Mouse (Mus musculus): Measurements from ENCODE around the gene Pard3. TPM values are rescaled to one million over a fixed set of nuclear protein-coding genes. Genes with fewer than 3 reads are reported as not detected.

Pard3 gene
- polyA plus RNA-seq, 2 experiments: 4.5 TPM

- H3K27me3 ChIP-seq (ENCODE audit: control insufficient read depth, insufficient read depth, low read length): no peaks in the 10 kb centered on the region
- H3K4me2 ChIP-seq (ENCODE audit: low read depth): no peak overlapping the region
- DNase-seq (ENCODE audit: low read depth in 3 of 3, low spot score in 3 of 3): peak in 1 of 3 experiments; percentile 9
- H3K9me3 ChIP-seq (ENCODE audit: control insufficient read depth, low read length): no peaks in the 10 kb centered on the region
- 0 out of 2 replicates have a peak, but pooled peaks have one; percentile 6 for TF ChIP-seq EP300 (IDR thresholded peaks at IDR 0.05; ENCODE audit: low read depth)
- TF ChIP-seq CTCF (IDR thresholded peaks at IDR 0.05; ENCODE audit: low read depth): no peak
- H3K4me1 ChIP-seq (replicated peaks; ENCODE audit: control insufficient read depth in 2 of 2, insufficient read depth in 2 of 2, low read length in 1 of 2): peaks cover 5 to 25% of the 10 kb centered on the region in 2 experiments
- peak; percentile 79 for ATAC-seq (ENCODE audit: insufficient read depth)
- no peak overlapping the region for H3K27ac ChIP-seq
- H3K36me3 ChIP-seq (replicated peaks; ENCODE audit: control insufficient read depth, insufficient read depth, low read depth): no peaks in the 10 kb centered on the region
- WGBS (ENCODE audit: insufficient replicate concordance): 10% methylated on average over 4 of the region's 4 CpGs
- no peak overlapping the region for H3K9ac ChIP-seq (replicated peaks)
- H3K4me3 ChIP-seq (ENCODE audit: insufficient read depth in 1 of 2, low read depth in 2 of 2, low read length in 2 of 2): no peak overlapping the region
These were observed 82.4 kb downstream of the Pard3 start for GRCm38 (mm10) chr8:127146055-127146454.

GRCm38 (mm10) chr8:127148821-127149220 lies 85.1 kb downstream of the Pard3 start:
- H3K36me3 ChIP-seq (replicated peaks; ENCODE audit: control insufficient read depth, insufficient read depth, low read depth): no peaks in the 10 kb centered on the region
- H3K4me1 ChIP-seq (replicated peaks; ENCODE audit: control insufficient read depth in 2 of 2, insufficient read depth in 2 of 2, low read length in 1 of 2): peaks cover 5 to 25% of the 10 kb centered on the region in 2 experiments
- ATAC-seq (ENCODE audit: insufficient read depth): no peak
- H3K9ac ChIP-seq (replicated peaks): no peak overlapping the region
- no peaks in the 10 kb centered on the region for H3K27me3 ChIP-seq (ENCODE audit: control insufficient read depth, insufficient read depth, low read length)
- TF ChIP-seq CTCF (IDR thresholded peaks at IDR 0.05; ENCODE audit: low read depth) (no peak), EP300 (IDR thresholded peaks at IDR 0.05; ENCODE audit: low read depth) (no peak)
- DNase-seq (ENCODE audit: low read depth in 3 of 3, low spot score in 3 of 3): no peak
- H3K4me2 ChIP-seq (ENCODE audit: low read depth): no peak overlapping the region
- no peak overlapping the region for H3K27ac ChIP-seq
- H3K9me3 ChIP-seq (ENCODE audit: control insufficient read depth, low read length): no peaks in the 10 kb centered on the region
- H3K4me3 ChIP-seq (ENCODE audit: insufficient read depth in 1 of 2, low read depth in 2 of 2, low read length in 2 of 2): no peak overlapping the region
- 60% methylated on average over 7 of the region's 7 CpGs for WGBS (ENCODE audit: insufficient replicate concordance)

- H3K4me2 ChIP-seq (ENCODE audit: low read depth): no peak overlapping the region
- no peak for TF ChIP-seq CTCF (IDR thresholded peaks at IDR 0.05; ENCODE audit: low read depth)
- no peak for TF ChIP-seq EP300 (IDR thresholded peaks at IDR 0.05; ENCODE audit: low read depth)
- ATAC-seq (ENCODE audit: insufficient read depth): no peak
- H3K27ac ChIP-seq: no peak overlapping the region
- H3K36me3 ChIP-seq (replicated peaks; ENCODE audit: control insufficient read depth, insufficient read depth, low read depth): no peaks in the 10 kb centered on the region
- no peak for DNase-seq (ENCODE audit: low read depth in 3 of 3, low spot score in 3 of 3)
- H3K4me1 ChIP-seq (replicated peaks; ENCODE audit: control insufficient read depth in 2 of 2, insufficient read depth in 2 of 2, low read length in 1 of 2): peaks cover 0 to 10% of the 10 kb centered on the region in 2 experiments; a peak in 2 of 4 replicates
- no peaks in the 10 kb centered on the region for H3K9me3 ChIP-seq (ENCODE audit: control insufficient read depth, low read length)
- H3K9ac ChIP-seq (replicated peaks): no peak overlapping the region
- no peaks in the 10 kb centered on the region for H3K27me3 ChIP-seq (ENCODE audit: control insufficient read depth, insufficient read depth, low read length)
- no peak overlapping the region for H3K4me3 ChIP-seq (ENCODE audit: insufficient read depth in 1 of 2, low read depth in 2 of 2, low read length in 2 of 2)
- 57% methylated on average over 4 of the region's 4 CpGs for WGBS (ENCODE audit: insufficient replicate concordance)
These were observed 87.0 kb downstream of the Pard3 start for GRCm38 (mm10) chr8:127150645-127151044.

GRCm38 (mm10) chr8:127151706-127152105 lies 88.0 kb downstream of the Pard3 start:
- DNase-seq (ENCODE audit: low read depth in 3 of 3, low spot score in 3 of 3) (no peak), ATAC-seq (ENCODE audit: insufficient read depth) (no peak)
- H3K4me1 ChIP-seq (replicated peaks; ENCODE audit: control insufficient read depth in 2 of 2, insufficient read depth in 2 of 2, low read length in 1 of 2): peaks cover 0 to 3% of the 10 kb centered on the region in 2 experiments; a peak in 2 of 4 replicates
- H3K4me2 ChIP-seq (ENCODE audit: low read depth): no peak overlapping the region
- H3K36me3 ChIP-seq (replicated peaks; ENCODE audit: control insufficient read depth, insufficient read depth, low read depth): no peaks in the 10 kb centered on the region
- no peak for TF ChIP-seq EP300 (IDR thresholded peaks at IDR 0.05; ENCODE audit: low read depth)
- TF ChIP-seq CTCF (IDR thresholded peaks at IDR 0.05; ENCODE audit: low read depth): no peak
- no peak overlapping the region for H3K9ac ChIP-seq (replicated peaks)
- H3K27me3 ChIP-seq (ENCODE audit: control insufficient read depth, insufficient read depth, low read length): no peaks in the 10 kb centered on the region
- WGBS (ENCODE audit: insufficient replicate concordance): 54% methylated on average over 3 of the region's 3 CpGs
- no peak overlapping the region for H3K27ac ChIP-seq
- H3K4me3 ChIP-seq (ENCODE audit: insufficient read depth in 1 of 2, low read depth in 2 of 2, low read length in 2 of 2): no peak overlapping the region
- no peaks in the 10 kb centered on the region for H3K9me3 ChIP-seq (ENCODE audit: control insufficient read depth, low read length)

- Histone ChIP-seq H3K36me3 (replicated peaks; ENCODE audit: control insufficient read depth, insufficient read depth, low read depth) (no peaks in the 10 kb centered on the region), H3K4me1 (replicated peaks; ENCODE audit: control insufficient read depth in 2 of 2, insufficient read depth in 2 of 2, low read length in 1 of 2) (no peaks in the 10 kb centered on the region; a peak in 1 of 4 replicates), H3K9ac (replicated peaks) (no peak overlapping the region), H3K9me3 (ENCODE audit: control insufficient read depth, low read length) (no peaks in the 10 kb centered on the region), H3K27ac (no peak overlapping the region), H3K4me2 (ENCODE audit: low read depth) (no peak overlapping the region), H3K27me3 (ENCODE audit: control insufficient read depth, insufficient read depth, low read length) (no peaks in the 10 kb centered on the region), H3K4me3 (ENCODE audit: insufficient read depth in 1 of 2, low read depth in 2 of 2, low read length in 2 of 2) (no peak overlapping the region)
- 63% methylated on average over 8 of the region's 8 CpGs for WGBS (ENCODE audit: insufficient replicate concordance)
- TF ChIP-seq CTCF (IDR thresholded peaks at IDR 0.05; ENCODE audit: low read depth): no peak
- no peak for TF ChIP-seq EP300 (IDR thresholded peaks at IDR 0.05; ENCODE audit: low read depth)
- no peak for DNase-seq (ENCODE audit: low read depth in 3 of 3, low spot score in 3 of 3)
- ATAC-seq (ENCODE audit: insufficient read depth): no peak
These were observed 93.4 kb downstream of the Pard3 start for GRCm38 (mm10) chr8:127157087-127157486.
